Mouse (Mus musculus): Measurements from ENCODE around the gene Atpaf2. TPM values are rescaled to one million over a fixed set of nuclear protein-coding genes. Genes with fewer than 3 reads are reported as not detected.
"Not testable (repeated sequence)": the region's sequence is repeated elsewhere in the genome, so short reads cannot be mapped to it uniquely, and the experiment has no call there.

Atpaf2 gene
- polyA plus RNA-seq (2014; fragmentation: Nextera tagmentation; extraction: Ambion mirVana), result 46.5 and 54.9 TPM in 2 replicates

DNA sequence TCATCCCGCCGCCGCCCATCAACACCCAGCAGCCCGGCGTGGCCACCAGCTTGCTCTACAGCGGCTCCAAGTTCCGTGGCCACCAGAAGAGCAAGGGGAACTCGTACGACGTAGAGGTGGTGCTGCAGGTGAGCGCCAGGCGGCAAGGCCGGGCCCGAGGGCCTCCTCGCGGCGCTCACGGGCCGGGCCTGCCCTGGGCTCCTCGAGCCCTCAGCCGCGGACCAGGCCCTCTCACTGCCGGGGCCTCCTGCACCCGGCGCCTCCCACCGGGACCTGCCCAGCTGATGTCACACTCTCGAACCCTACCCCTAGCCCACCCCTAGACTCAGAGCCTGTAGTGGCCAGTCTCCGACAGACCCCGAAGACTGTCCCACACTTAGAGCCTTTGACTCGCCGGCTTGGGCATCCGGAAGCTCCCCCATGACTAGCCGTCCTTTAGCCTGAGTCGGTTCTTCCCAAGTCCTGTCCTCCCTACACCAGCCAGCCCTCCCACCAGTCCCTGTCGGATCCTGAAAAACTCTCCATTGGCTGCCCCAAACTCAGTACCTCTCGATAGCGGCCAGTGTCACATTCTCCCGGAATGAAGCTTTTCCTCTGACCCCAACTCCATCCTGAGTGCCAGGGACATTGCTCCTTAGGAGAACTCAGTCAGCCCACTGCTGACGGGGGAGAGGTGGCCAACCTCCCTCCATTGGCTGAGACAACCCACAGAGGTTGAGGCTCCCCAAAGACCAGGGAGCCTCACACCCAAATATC, at the start of gene Atpaf2:
Gene Atpaf2, minus strand, starts transcription at position 741 of the 756 bp plus-strand sequence.
- no peaks in the 10 kb centered on the region for H3K36me3 ChIP-seq (ENCODE audit: control insufficient read depth, insufficient read depth, low read length)

GRCm38 (mm10) chr11:60465943-60466380, 47.7 kb upstream of the Atpaf2 start:
- Histone ChIP-seq H3K4me3 (ENCODE audit: low read length) (no peak overlapping the region), H3K27ac (ENCODE audit: low read depth, low read length) (no peak overlapping the region), H3K36me3 (ENCODE audit: control insufficient read depth, insufficient read depth, low read length) (peaks cover 83% of the 10 kb centered on the region), H3K27me3 (ENCODE audit: control insufficient read depth, insufficient read depth, low read length) (no peaks in the 10 kb centered on the region), H3K4me1 (ENCODE audit: control insufficient read depth, insufficient read depth, low read length) (no peaks in the 10 kb centered on the region), H3K9ac (ENCODE audit: low read depth, low read length) (no peak overlapping the region), H3K4me2 (replicated peaks; ENCODE audit: low read depth, low read length) (no peak overlapping the region), H3K9me3 (ENCODE audit: control insufficient read depth, low read length) (no peaks in the 10 kb centered on the region)
- WGBS, result 97% methylated on average over 2 of the region's 2 CpGs
- no peak for ATAC-seq (ENCODE audit: low FRiP score, low TSS enrichment)

More for the DNA sequence above, at the start of gene Atpaf2:
- WGBS, result under 1% methylated on average over 35 of the region's 39 CpGs
- ATAC-seq (ENCODE audit: low FRiP score, low TSS enrichment), result peak; percentile 38
- Histone ChIP-seq H3K4me2 (replicated peaks; ENCODE audit: low read depth, low read length) (peak within 1 kb of the TSS; percentile 95), H3K4me3 (ENCODE audit: low read length) (peak within 1 kb of the TSS; percentile 95), H3K27me3 (ENCODE audit: control insufficient read depth, insufficient read depth, low read length) (no peaks in the 10 kb centered on the region), H3K4me1 (ENCODE audit: control insufficient read depth, insufficient read depth, low read length) (peaks cover 19% of the 10 kb centered on the region), H3K9ac (ENCODE audit: low read depth, low read length) (peak within 1 kb of the TSS; percentile 95), H3K9me3 (ENCODE audit: control insufficient read depth, low read length) (no peaks in the 10 kb centered on the region), H3K27ac (ENCODE audit: low read depth, low read length) (peak within 1 kb of the TSS; percentile 85)

GRCm38 (mm10) chr11:60457973-60458372, 39.7 kb upstream of the Atpaf2 start:
- Histone ChIP-seq H3K4me2 (replicated peaks; ENCODE audit: low read depth, low read length) (no peak overlapping the region), H3K9ac (ENCODE audit: low read depth, low read length) (no peak overlapping the region), H3K27ac (ENCODE audit: low read depth, low read length) (no peak overlapping the region), H3K4me3 (ENCODE audit: low read length) (no peak overlapping the region), H3K27me3 (ENCODE audit: control insufficient read depth, insufficient read depth, low read length) (no peaks in the 10 kb centered on the region), H3K36me3 (ENCODE audit: control insufficient read depth, insufficient read depth, low read length) (peaks cover 65% of the 10 kb centered on the region), H3K4me1 (ENCODE audit: control insufficient read depth, insufficient read depth, low read length) (peaks cover 3% of the 10 kb centered on the region; the same call in 1 of the 2 replicates), H3K9me3 (ENCODE audit: control insufficient read depth, low read length) (no peaks in the 10 kb centered on the region)
- no peak for ATAC-seq (ENCODE audit: low FRiP score, low TSS enrichment)
- 95% methylated on average over 1 of the region's 1 CpGs for WGBS

- WGBS, result under 1% methylated on average over 17 of the region's 17 CpGs
- Histone ChIP-seq H3K27ac (ENCODE audit: low read depth, low read length) (0 out of 2 replicates have a peak overlapping the region, but pooled peaks have one; percentile 37), H3K9me3 (ENCODE audit: control insufficient read depth, low read length) (no peaks in the 10 kb centered on the region), H3K9ac (ENCODE audit: low read depth, low read length) (peak overlapping the region; percentile 72), H3K4me2 (replicated peaks; ENCODE audit: low read depth, low read length) (peak overlapping the region; percentile 85), H3K4me1 (ENCODE audit: control insufficient read depth, insufficient read depth, low read length) (peaks cover 3% of the 10 kb centered on the region; the same call in 1 of the 2 replicates), H3K36me3 (ENCODE audit: control insufficient read depth, insufficient read depth, low read length) (peaks cover 33% of the 10 kb centered on the region), H3K4me3 (ENCODE audit: low read length) (peak overlapping the region; percentile 62), H3K27me3 (ENCODE audit: control insufficient read depth, insufficient read depth, low read length) (no peaks in the 10 kb centered on the region)
- ATAC-seq (ENCODE audit: low FRiP score, low TSS enrichment), result no peak
Observed at GRCm38 (mm10) chr11:60454745-60455087, 36.5 kb upstream of the Atpaf2 start.

DNA sequence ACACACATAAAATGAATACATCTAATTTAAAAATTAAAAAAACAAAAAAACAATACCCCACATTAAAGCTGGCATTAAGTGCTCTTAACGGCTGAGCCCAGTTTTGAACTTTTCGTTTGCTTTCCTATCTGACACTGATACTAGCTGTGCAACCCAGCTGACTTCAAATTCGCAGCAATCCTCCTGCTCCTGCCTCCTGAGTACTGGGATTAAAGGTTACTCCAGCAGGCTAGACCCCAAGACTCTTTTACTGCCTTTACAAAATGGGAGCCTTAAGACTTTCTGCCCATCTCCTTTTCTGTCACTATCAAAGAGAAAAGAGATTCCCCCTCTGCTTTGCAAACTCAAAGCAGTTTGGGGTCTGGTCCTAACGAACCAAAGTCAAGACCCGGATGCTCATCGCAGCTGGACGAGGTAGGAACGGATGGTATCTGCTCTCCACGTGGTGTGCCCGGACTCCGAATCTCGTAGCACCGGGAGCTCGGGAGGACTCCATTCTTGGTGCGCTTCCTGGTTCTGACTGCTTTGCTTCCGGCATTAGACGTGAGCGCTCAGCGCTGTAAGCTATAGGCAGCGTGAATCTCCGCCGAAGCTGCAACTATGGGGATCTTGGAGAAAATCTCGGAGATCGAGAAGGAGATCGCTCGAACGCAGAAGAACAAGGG, 36.0 kb upstream of the Atpaf2 start, which contains the start of gene Drg2:
Gene Drg2, plus strand, starts transcription at position 512 of the 665 bp plus-strand sequence.
- peak; percentile 90 for ATAC-seq (ENCODE audit: low FRiP score, low TSS enrichment)
- Histone ChIP-seq H3K36me3 (ENCODE audit: control insufficient read depth, insufficient read depth, low read length) (peaks cover 28% of the 10 kb centered on the region), H3K9ac (ENCODE audit: low read depth, low read length) (peak within 1 kb of the TSS; percentile 72), H3K4me3 (ENCODE audit: low read length) (peak within 1 kb of the TSS; percentile 62), H3K4me2 (replicated peaks; ENCODE audit: low read depth, low read length) (peak within 1 kb of the TSS; percentile 85), H3K9me3 (ENCODE audit: control insufficient read depth, low read length) (no peaks in the 10 kb centered on the region), H3K27me3 (ENCODE audit: control insufficient read depth, insufficient read depth, low read length) (no peaks in the 10 kb centered on the region), H3K4me1 (ENCODE audit: control insufficient read depth, insufficient read depth, low read length) (peaks cover 3% of the 10 kb centered on the region; the same call in 1 of the 2 replicates), H3K27ac (ENCODE audit: low read depth, low read length) (0 out of 2 replicates have a peak within 1 kb of the TSS, but pooled peaks have one; percentile 37)
- 5% methylated on average over 27 of the region's 27 CpGs for WGBS

- ATAC-seq (ENCODE audit: low FRiP score, low TSS enrichment), result no peak
- Histone ChIP-seq H3K27me3 (ENCODE audit: control insufficient read depth, insufficient read depth, low read length) (no peaks in the 10 kb centered on the region), H3K9me3 (ENCODE audit: control insufficient read depth, low read length) (no peaks in the 10 kb centered on the region), H3K36me3 (ENCODE audit: control insufficient read depth, insufficient read depth, low read length) (peaks cover 32% of the 10 kb centered on the region), H3K9ac (ENCODE audit: low read depth, low read length) (no peak overlapping the region), H3K27ac (ENCODE audit: low read depth, low read length) (no peak overlapping the region), H3K4me3 (ENCODE audit: low read length) (no peak overlapping the region), H3K4me2 (replicated peaks; ENCODE audit: low read depth, low read length) (no peak overlapping the region), H3K4me1 (ENCODE audit: control insufficient read depth, insufficient read depth, low read length) (no peaks in the 10 kb centered on the region)
- 75% methylated on average over 4 of the region's 4 CpGs for WGBS
Observed at GRCm38 (mm10) chr11:60444007-60444406, 25.8 kb upstream of the Atpaf2 start.

GRCm38 (mm10) chr11:60442896-60443295, 24.6 kb upstream of the Atpaf2 start:
- Histone ChIP-seq H3K27me3 (ENCODE audit: control insufficient read depth, insufficient read depth, low read length) (no peaks in the 10 kb centered on the region), H3K4me1 (ENCODE audit: control insufficient read depth, insufficient read depth, low read length) (no peaks in the 10 kb centered on the region), H3K36me3 (ENCODE audit: control insufficient read depth, insufficient read depth, low read length) (peaks cover 38% of the 10 kb centered on the region), H3K27ac (ENCODE audit: low read depth, low read length) (no peak overlapping the region), H3K4me2 (replicated peaks; ENCODE audit: low read depth, low read length) (no peak overlapping the region), H3K4me3 (ENCODE audit: low read length) (no peak overlapping the region), H3K9ac (ENCODE audit: low read depth, low read length) (no peak overlapping the region), H3K9me3 (ENCODE audit: control insufficient read depth, low read length) (no peaks in the 10 kb centered on the region)
- 93% methylated on average over 6 of the region's 6 CpGs for WGBS
- no peak for ATAC-seq (ENCODE audit: low FRiP score, low TSS enrichment)

DNA sequence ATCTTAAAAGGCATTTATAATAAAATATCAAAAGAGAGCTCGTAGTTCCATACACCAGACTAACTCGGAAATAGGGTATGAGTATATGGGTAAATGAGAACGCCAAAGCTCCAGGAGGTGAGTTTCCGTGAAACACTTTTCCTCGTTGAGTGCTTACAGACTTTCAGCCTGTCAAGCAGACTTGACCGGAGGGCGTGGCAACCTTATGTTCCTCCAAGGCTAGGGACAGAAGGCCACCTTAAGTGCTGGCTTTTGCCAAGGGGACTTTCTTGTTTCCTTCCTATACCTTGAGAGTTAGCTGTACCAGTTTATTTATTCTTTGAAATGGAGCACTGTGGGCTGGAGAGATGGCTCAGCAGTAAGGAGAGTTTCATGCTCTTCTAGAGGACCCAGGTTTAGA, 21.9 kb upstream of the Atpaf2 start:
- Histone ChIP-seq H3K4me3 (ENCODE audit: low read length) (no peak overlapping the region), H3K4me1 (ENCODE audit: control insufficient read depth, insufficient read depth, low read length) (no peaks in the 10 kb centered on the region), H3K9me3 (ENCODE audit: control insufficient read depth, low read length) (no peaks in the 10 kb centered on the region), H3K27me3 (ENCODE audit: control insufficient read depth, insufficient read depth, low read length) (no peaks in the 10 kb centered on the region), H3K4me2 (replicated peaks; ENCODE audit: low read depth, low read length) (no peak overlapping the region), H3K9ac (ENCODE audit: low read depth, low read length) (no peak overlapping the region), H3K36me3 (ENCODE audit: control insufficient read depth, insufficient read depth, low read length) (peaks cover 64% of the 10 kb centered on the region), H3K27ac (ENCODE audit: low read depth, low read length) (no peak overlapping the region)
- 45% methylated on average over 7 of the region's 7 CpGs for WGBS
- no peak for ATAC-seq (ENCODE audit: low FRiP score, low TSS enrichment)

GRCm38 (mm10) chr11:60439621-60440020, 21.4 kb upstream of the Atpaf2 start:
- H3K4me1 ChIP-seq (ENCODE audit: control insufficient read depth, insufficient read depth, low read length); H3K9me3 ChIP-seq (ENCODE audit: control insufficient read depth, low read length); H3K4me3 ChIP-seq (ENCODE audit: low read length); H3K27ac ChIP-seq (ENCODE audit: low read depth, low read length); H3K4me2 ChIP-seq (replicated peaks; ENCODE audit: low read depth, low read length); ATAC-seq (ENCODE audit: low FRiP score, low TSS enrichment); H3K27me3 ChIP-seq (ENCODE audit: control insufficient read depth, insufficient read depth, low read length); H3K9ac ChIP-seq (ENCODE audit: low read depth, low read length): not testable (repeated sequence)
- peaks cover 68% of the 10 kb centered on the region for H3K36me3 ChIP-seq (ENCODE audit: control insufficient read depth, insufficient read depth, low read length)
- WGBS, result 35% methylated on average over 1 of the region's 1 CpGs
